ENCODE assay signal across 17 mouse cellular contexts in genomic region chr14:99391700-99392099, GRCm38 (mm10).
"Had no signal": no experiment of that assay in that cellular context is flagged by ENCODE, and none has a peak within 500 bp of the region (broad histone marks: within the 10 kb centered on the region; RNA-seq: fewer than 3 reads in every experiment).

No protein-coding gene starts in this region.

- H3K27ac ChIP-seq: limb, embryonic 12.5 days; limb, embryonic 15.5 days; liver, embryonic 14.5 days; macrophage; midbrain, embryonic 12.5 days; midbrain, embryonic 15.5 days; neural tube, embryonic 12.5 days had no signal

- H3K9me3 ChIP-seq: limb, embryonic 12.5 days; limb, embryonic 15.5 days; midbrain, embryonic 12.5 days; midbrain, embryonic 15.5 days; neural tube, embryonic 12.5 days had no signal

- H3K4me1 ChIP-seq: limb, embryonic 12.5 days; limb, embryonic 15.5 days; midbrain, embryonic 12.5 days; midbrain, embryonic 15.5 days; neural tube, embryonic 12.5 days had no signal

- H3K36me3 ChIP-seq: limb, embryonic 12.5 days; limb, embryonic 15.5 days; midbrain, embryonic 12.5 days; midbrain, embryonic 15.5 days; neural tube, embryonic 12.5 days had no signal

- DNase-seq: kidney, adult 9 months; kidney, postnatal 14 days; kidney, postnatal 4 days; left cerebral cortex, postnatal 4 days; liver, postnatal 0 days; lung, embryonic 14.5 days; retina, postnatal 1 day; thymus, postnatal 25 days had no signal

- H3K4me3 ChIP-seq: limb, embryonic 12.5 days; limb, embryonic 15.5 days; midbrain, embryonic 12.5 days; midbrain, embryonic 15.5 days; neural tube, embryonic 12.5 days had no signal

- ATAC-seq: liver, postnatal 0 days; lung, postnatal 0 days; midbrain, embryonic 15.5 days had no signal

- H3K9ac ChIP-seq: limb, embryonic 12.5 days; limb, embryonic 15.5 days; liver, embryonic 14.5 days; liver, postnatal 0 days; lung, embryonic 14.5 days; midbrain, embryonic 12.5 days; midbrain, embryonic 15.5 days; neural tube, embryonic 12.5 days had no signal

- H3K27me3 ChIP-seq: limb, embryonic 12.5 days; limb, embryonic 15.5 days; midbrain, embryonic 12.5 days; midbrain, embryonic 15.5 days; neural tube, embryonic 12.5 days had no signal

- H3K4me2 ChIP-seq: limb, embryonic 12.5 days; limb, embryonic 15.5 days; liver, embryonic 11.5 days; lung, embryonic 14.5 days; midbrain, embryonic 12.5 days; midbrain, embryonic 15.5 days; neural tube, embryonic 12.5 days had no signal
